Mouse (Mus musculus): Measurements from ENCODE around the gene Map7d1.

DNA sequence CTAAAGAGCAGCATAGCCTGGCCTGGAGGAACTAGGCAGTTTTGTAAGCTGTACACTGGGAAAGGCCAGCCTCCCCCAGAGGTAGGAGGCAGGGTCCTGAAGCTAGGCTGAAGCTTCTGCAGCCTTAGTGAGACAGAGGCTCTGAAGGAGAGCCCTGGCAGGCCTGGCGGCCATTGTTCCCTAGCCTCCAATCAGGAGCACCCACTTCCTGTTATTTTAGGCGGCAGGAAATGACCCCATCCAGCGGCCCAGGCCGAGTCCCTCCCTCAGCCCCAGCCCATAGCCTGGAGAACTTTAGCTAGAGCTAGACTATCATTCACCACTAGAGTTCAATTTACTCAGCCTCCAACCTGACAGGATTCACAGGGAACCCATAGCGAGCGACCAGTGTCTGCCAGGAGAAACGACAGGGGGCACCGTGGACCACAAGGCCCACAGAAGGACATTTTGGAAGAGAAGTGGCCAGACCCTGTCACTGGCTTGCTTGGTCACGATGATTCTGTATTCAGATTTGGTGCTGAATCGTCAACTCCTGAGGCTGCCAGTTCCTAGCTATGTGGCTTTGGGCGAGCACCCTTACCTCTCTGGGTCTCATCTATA is 4.4 kb downstream of the Map7d1 start:
- TF ChIP-seq CTCF (IDR thresholded peaks at IDR 0.05; ENCODE audit: control insufficient read depth, insufficient read depth, insufficient replicate concordance, low read depth, low read length) (no peak), POLR2A (IDR thresholded peaks at IDR 0.05; ENCODE audit: control insufficient read depth, low read depth, low read length) (no peak)

Data from testis, adult 2 months (tissue).